Mouse (Mus musculus) kidney, embryonic 14.5 days (tissue): Measurements from ENCODE around the gene Bglap. TPM values are rescaled to one million over a fixed set of nuclear protein-coding genes. Genes with fewer than 3 reads are reported as not detected.

ENCODE experiments used
- ATAC-seq: fragments of 200-750 bp; cut with Nextera tagmentation; 2 replicates; pipeline ENCODE4 v1.8.0; 2017; ENCODE audit warnings: moderate number of reproducible peaks, mild to moderate bottlenecking, moderate TSS enrichment, moderate library complexity; ENCODE audit not compliant: low FRiP score, low TSS enrichment
- H3K27ac ChIP-seq: fragments of 300-500 bp; sonication (generic); 2 replicates; pipeline ENCODE4 v1.5.1; 2014; ENCODE audit warnings: low read depth, mild to moderate bottlenecking, low read length, moderate library complexity, mixed read lengths
- H3K27me3 ChIP-seq: fragments of 300-500 bp; sonication (generic); 2 replicates; pipeline ENCODE4 v1.6.1; 2014; ENCODE audit warnings: mild to moderate bottlenecking, low read length; ENCODE audit not compliant: control insufficient read depth, insufficient read depth
- H3K36me3 ChIP-seq: fragments of 300-500 bp; sonication (generic); 2 replicates; pipeline ENCODE4 v1.6.1; 2014; ENCODE audit warnings: low read length, mixed read lengths; ENCODE audit not compliant: control insufficient read depth, insufficient read depth
- H3K4me1 ChIP-seq: fragments of 300-500 bp; sonication (generic); 2 replicates; pipeline ENCODE4 v1.6.1; 2014; ENCODE audit warnings: low read length, mixed read lengths; ENCODE audit not compliant: control insufficient read depth, insufficient read depth
- H3K4me2 ChIP-seq: fragments of 300-500 bp; sonication (generic); replicated peaks from 2 replicates; pipeline ENCODE4 v1.6.1; 2014; ENCODE audit warnings: low read depth, mild to moderate bottlenecking, low read length
- H3K4me3 ChIP-seq: fragments of 300-500 bp; sonication (generic); 2 replicates; pipeline ENCODE4 v1.5.1; 2014; ENCODE audit warnings: mild to moderate bottlenecking, low read length
- H3K9ac ChIP-seq: fragments of 300-500 bp; sonication (generic); 2 replicates; pipeline ENCODE4 v1.6.1; 2014; ENCODE audit warnings: low read depth, mild to moderate bottlenecking, low read length, moderate library complexity
- H3K9me3 ChIP-seq: fragments of 300-500 bp; sonication (generic); 2 replicates; pipeline ENCODE4 v1.6.1; 2016; ENCODE audit warnings: low read length; ENCODE audit not compliant: control insufficient read depth
- WGBS: fragments of 180-500 bp; shearing (Covaris S2); extraction: QIAGEN DNeasy Blood & Tissue Kit; methylation state at CpG from one replicate; pipeline ENCODE4 v1.1.7; 2014; 5-methylcytosine and 5-hydroxymethylcytosine counted together
- polyA plus RNA-seq: library from polyadenylated mRNA; unstranded; fragments of >200 nt; fragmentation: Nextera tagmentation; extraction: Ambion mirVana; gene quantifications from 2 replicates; pipeline ENCODE4 v1.2.1, GENCODE M21; 2014

The Bglap gene
- polyA plus RNA-seq, 1 experiment from 2014 or later, result 0.57 TPM

DNA sequence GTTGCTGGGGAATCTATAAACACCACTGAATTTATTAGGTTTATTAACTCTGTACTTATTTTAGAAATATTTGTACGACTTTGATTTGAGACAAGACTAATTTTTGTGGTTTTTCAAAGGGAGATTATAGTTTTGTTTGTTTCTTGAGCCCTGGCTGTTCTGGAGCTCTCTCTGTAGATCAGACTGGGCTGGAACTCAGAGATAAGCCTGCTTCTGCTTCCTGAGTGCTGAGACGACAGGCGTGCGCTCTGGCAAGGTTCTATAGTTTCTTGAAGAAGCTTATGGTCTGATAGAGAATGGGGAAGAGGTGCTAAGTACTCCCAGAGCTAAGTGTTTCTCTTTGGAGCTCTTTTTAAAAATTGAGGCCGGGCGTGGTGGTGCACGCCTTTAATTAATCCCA lies 45.9 kb downstream of the Bglap start:
- WGBS, result 92% methylated on average over 7 of the region's 7 CpGs
- H3K4me3 ChIP-seq, result no peak overlapping the region
- no peak overlapping the region for H3K4me2 ChIP-seq
- no peaks in the 10 kb centered on the region for H3K9me3 ChIP-seq
- H3K9ac ChIP-seq, result no peak overlapping the region
- peaks cover 14% of the 10 kb centered on the region for H3K4me1 ChIP-seq
- ATAC-seq, result no peak
- no peak overlapping the region for H3K27ac ChIP-seq
- peaks cover 27% of the 10 kb centered on the region for H3K36me3 ChIP-seq
- H3K27me3 ChIP-seq, result no peaks in the 10 kb centered on the region

GRCm38 (mm10) chr3:88337367-88338020 lies 46.8 kb downstream of the Bglap start:
- Histone ChIP-seq H3K4me2 (peak overlapping the region; percentile 50), H3K4me1 (peaks cover 14% of the 10 kb centered on the region), H3K36me3 (peaks cover 19% of the 10 kb centered on the region), H3K9me3 (no peaks in the 10 kb centered on the region), H3K27ac (0 out of 2 replicates have a peak overlapping the region, but pooled peaks have one; percentile 6), H3K9ac (peak overlapping the region; percentile 4; the same call in 1 of the 2 replicates), H3K27me3 (no peaks in the 10 kb centered on the region), H3K4me3 (peak overlapping the region; percentile 54)
- no peak for ATAC-seq
- 77% methylated on average over 11 of the region's 11 CpGs for WGBS

- WGBS, result 2% methylated on average over 59 of the region's 66 CpGs
- peak within 1 kb of the TSS; percentile 54 for H3K4me3 ChIP-seq
- peak within 1 kb of the TSS; percentile 50 for H3K4me2 ChIP-seq
- H3K36me3 ChIP-seq, result peaks cover 8% of the 10 kb centered on the region; the same call in 1 of the 2 replicates
- H3K4me1 ChIP-seq, result peaks cover 14% of the 10 kb centered on the region
- no peaks in the 10 kb centered on the region for H3K27me3 ChIP-seq
- H3K9me3 ChIP-seq, result no peaks in the 10 kb centered on the region
- peak within 1 kb of the TSS; percentile 70 for H3K9ac ChIP-seq
- peak; percentile 95 for ATAC-seq
- peak within 1 kb of the TSS; percentile 89 for H3K27ac ChIP-seq
These were observed 47.9 kb downstream of the Bglap start, which contains the start of the genes Tmem79 and Smg5 for GRCm38 (mm10) chr3:88336058-88337013. Tmem79 (minus strand) TSS chr3:88336148. Smg5 (plus strand) TSS chr3:88336260.

GRCm38 (mm10) chr3:88335436-88336053 lies 48.7 kb downstream of the Bglap start:
- Histone ChIP-seq H3K9me3 (no peaks in the 10 kb centered on the region), H3K4me1 (peaks cover 14% of the 10 kb centered on the region), H3K27me3 (no peaks in the 10 kb centered on the region), H3K27ac (peak overlapping the region; percentile 89), H3K36me3 (peaks cover 6% of the 10 kb centered on the region; the same call in 1 of the 2 replicates), H3K4me2 (peak overlapping the region; percentile 50), H3K4me3 (peak overlapping the region; percentile 54), H3K9ac (peak overlapping the region; percentile 70)
- under 1% methylated on average over 27 of the region's 27 CpGs for WGBS
- peak; percentile 30 for ATAC-seq

DNA sequence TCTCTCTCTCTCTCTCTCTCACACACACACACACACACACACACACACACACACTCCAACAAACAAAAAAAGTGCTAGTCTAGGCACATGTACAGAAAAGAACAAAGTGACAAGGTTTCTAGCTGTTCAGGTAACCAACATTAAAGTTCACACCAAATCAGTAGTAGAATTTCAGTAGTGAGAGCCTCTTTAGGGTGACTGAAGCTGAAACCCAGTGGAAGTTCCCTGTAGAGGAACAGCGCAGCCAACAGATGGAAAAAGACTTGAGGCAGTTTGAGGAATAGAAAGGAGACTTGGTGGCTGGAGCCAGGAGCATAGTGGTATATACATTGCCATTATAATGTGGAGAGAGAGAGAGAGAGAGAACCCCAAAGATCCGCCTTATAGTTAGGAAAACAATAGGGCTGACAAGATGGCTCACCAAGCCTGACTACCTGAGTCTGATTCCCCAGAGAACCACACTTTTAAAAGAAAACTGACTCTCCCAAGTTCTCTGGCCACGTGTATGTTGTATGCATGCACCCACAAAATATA lies 49.3 kb downstream of the Bglap start:
- peak overlapping the region; percentile 70 for H3K9ac ChIP-seq
- H3K9me3 ChIP-seq, result no peaks in the 10 kb centered on the region
- H3K4me2 ChIP-seq, result peak overlapping the region; percentile 50
- peak overlapping the region; percentile 54 for H3K4me3 ChIP-seq
- ATAC-seq, result no peak
- 34% methylated on average over 3 of the region's 3 CpGs for WGBS
- peaks cover 9% of the 10 kb centered on the region; the same call in 1 of the 2 replicates for H3K36me3 ChIP-seq
- no peaks in the 10 kb centered on the region for H3K27me3 ChIP-seq
- H3K4me1 ChIP-seq, result peaks cover 14% of the 10 kb centered on the region
- no peak overlapping the region for H3K27ac ChIP-seq

- Histone ChIP-seq H3K27me3 (no peaks in the 10 kb centered on the region), H3K36me3 (peaks cover 16% of the 10 kb centered on the region; the same call in 1 of the 2 replicates), H3K4me2 (peak overlapping the region; percentile 24), H3K27ac (no peak overlapping the region), H3K9me3 (no peaks in the 10 kb centered on the region), H3K4me3 (peak overlapping the region; percentile 6; the same call in 1 of the 2 replicates), H3K9ac (peak overlapping the region; percentile 28; the same call in 1 of the 2 replicates), H3K4me1 (peaks cover 14% of the 10 kb centered on the region)
- 39% methylated on average over 12 of the region's 12 CpGs for WGBS
- no peak for ATAC-seq
These were observed 50.1 kb downstream of the Bglap start for GRCm38 (mm10) chr3:88334029-88334658.
